In genomic region chr3:121532176-121532575, GRCm38 (mm10) we compare ENCODE assay signal across 8 mouse cellular contexts. TPM values are rescaled to one million over a fixed set of nuclear protein-coding genes. Genes with fewer than 3 reads are reported as not detected.
DNase-seq lines count a peak whose midpoint lies in the region; ATAC-seq and TF ChIP-seq lines count a peak whose summit lies in the region.

Gene Slc44a3, minus strand, starts transcription at chr3:121532404.

- H3K27me3 ChIP-seq in hindbrain, embryonic 11.5 days (ENCODE audit: control insufficient read depth, insufficient read depth, low read length): peaks cover 11% of the 10 kb centered on the region
- H3K27me3 ChIP-seq in limb, embryonic 13.5 days: peaks cover 42% of the 10 kb centered on the region
- peaks cover 38% of the 10 kb centered on the region for H3K27me3 ChIP-seq in midbrain, embryonic 12.5 days

- no peak for TF ChIP-seq POLR2A in brain, embryonic 14.5 days (IDR thresholded peaks at IDR 0.05; ENCODE audit: borderline replicate concordance, extremely low read depth, insufficient read depth, insufficient read length, poor library complexity, severe bottlenecking)

- H3K9me3 ChIP-seq in hindbrain, embryonic 11.5 days (ENCODE audit: control insufficient read depth, low read length): no peaks in the 10 kb centered on the region
- H3K9me3 ChIP-seq in limb, embryonic 13.5 days: no peaks in the 10 kb centered on the region
- H3K9me3 ChIP-seq in midbrain, embryonic 12.5 days: no peaks in the 10 kb centered on the region

- H3K4me2 ChIP-seq in hindbrain, embryonic 11.5 days (replicated peaks; ENCODE audit: low read depth, low read length): peak within 1 kb of the TSS; percentile 40
- peak within 1 kb of the TSS; percentile 59 for H3K4me2 ChIP-seq in limb, embryonic 13.5 days (replicated peaks)
- peak within 1 kb of the TSS; percentile 52 for H3K4me2 ChIP-seq in midbrain, embryonic 12.5 days (replicated peaks)

- TF ChIP-seq CTCF in brain, embryonic 14.5 days (IDR thresholded peaks at IDR 0.05; ENCODE audit: borderline replicate concordance, extremely low read depth, insufficient read depth, insufficient read length): 0 out of 2 replicates have a peak, but pooled peaks have one; percentile 10

- peak; percentile 50 for ATAC-seq in hindbrain, embryonic 11.5 days (ENCODE audit: low FRiP score)
- ATAC-seq in limb, embryonic 13.5 days (ENCODE audit: low FRiP score, low read depth): 0 out of 2 replicates have a peak, but pooled peaks have one; percentile 45
- peak; percentile 48; the same call in 1 of the 2 replicates for ATAC-seq in midbrain, embryonic 12.5 days (ENCODE audit: low FRiP score, low read depth)
- no peak for ATAC-seq in monocyte, adult 5-6 weeks (replicated peaks; ENCODE audit: insufficient number of reproducible peaks, low FRiP score, low TSS enrichment, poor library complexity, severe bottlenecking)

- peak; percentile 14 to 49 for DNase-seq in cerebellum, postnatal 25 days
- no peak for DNase-seq in cerebellum, adult 8-10 months
- DNase-seq in brain, embryonic 14.5 days (ENCODE audit: low read depth): peak; percentile 35
- DNase-seq in hindbrain, embryonic 11.5 days (ENCODE audit: low spot score): peak; percentile 31
- DNase-seq in thymus, postnatal 36 days: peak; percentile 20 to 35

- 0 out of 2 replicates have a peak within 1 kb of the TSS, but pooled peaks have one; percentile 11 for H3K9ac ChIP-seq in hindbrain, embryonic 11.5 days (ENCODE audit: low read depth, low read length)
- H3K9ac ChIP-seq in limb, embryonic 13.5 days: no peak within 1 kb of the TSS
- H3K9ac ChIP-seq in midbrain, embryonic 12.5 days (replicated peaks): peak within 1 kb of the TSS; percentile 37

- peak within 1 kb of the TSS; percentile 16; the same call in 1 of the 2 replicates for H3K4me3 ChIP-seq in hindbrain, embryonic 11.5 days (ENCODE audit: low read depth, low read length)
- H3K4me3 ChIP-seq in limb, embryonic 13.5 days: peak within 1 kb of the TSS; percentile 33
- peak within 1 kb of the TSS; percentile 32 for H3K4me3 ChIP-seq in midbrain, embryonic 12.5 days

- H3K27ac ChIP-seq in hindbrain, embryonic 11.5 days (ENCODE audit: low read depth, low read length): no peak within 1 kb of the TSS
- no peak within 1 kb of the TSS for H3K27ac ChIP-seq in limb, embryonic 13.5 days
- H3K27ac ChIP-seq in midbrain, embryonic 12.5 days (replicated peaks): no peak within 1 kb of the TSS

- no peaks in the 10 kb centered on the region for H3K36me3 ChIP-seq in hindbrain, embryonic 11.5 days (ENCODE audit: control insufficient read depth, insufficient read depth, low read length)
- H3K36me3 ChIP-seq in limb, embryonic 13.5 days: no peaks in the 10 kb centered on the region
- no peaks in the 10 kb centered on the region for H3K36me3 ChIP-seq in midbrain, embryonic 12.5 days

- 1% methylated on average over 24 of the region's 24 CpGs for WGBS in hindbrain, embryonic 11.5 days
- 2% methylated on average over 24 of the region's 24 CpGs for WGBS in limb, embryonic 13.5 days
- WGBS in midbrain, embryonic 12.5 days: 2% methylated on average over 24 of the region's 24 CpGs

- H3K4me1 ChIP-seq in hindbrain, embryonic 11.5 days (replicated peaks; ENCODE audit: control insufficient read depth, insufficient read depth, low read length): peaks cover 4% of the 10 kb centered on the region; the same call in 1 of the 2 replicates
- H3K4me1 ChIP-seq in limb, embryonic 13.5 days: peaks cover 33% of the 10 kb centered on the region
- H3K4me1 ChIP-seq in midbrain, embryonic 12.5 days: peaks cover 17% of the 10 kb centered on the region

RNA-seq across cellular contexts. Expression of gene Slc44a3, which starts in this region (rescaled TPM):
- 0.19 and 0.29 TPM in 2 replicates for polyA plus RNA-seq in brain, embryonic 14.5 days (2012; rRNA removed)
- 0.86 and 1.6 TPM in 2 replicates for polyA plus RNA-seq in hindbrain, embryonic 11.5 days (2014; fragmentation: Nextera tagmentation; extraction: Ambion mirVana)
- 0.92 and 2.0 TPM in 2 replicates for polyA plus RNA-seq in limb, embryonic 13.5 days (2015; fragmentation: Nextera tagmentation; extraction: Ambion mirVana)
- polyA plus RNA-seq in midbrain, embryonic 12.5 days (2016; fragmentation: Nextera tagmentation; extraction: Ambion mirVana): 0.27 and 1.0 TPM in 2 replicates
- not detected in 3 replicates for total RNA-seq in monocyte, adult 5-6 weeks (2017)

Comparison
In these comparisons a context has a peak if more than half of its experiments do, and no peak if none do; other contexts are left out.
1. Peak in DNase-seq in brain, embryonic 14.5 days; RNA of the gene not detected or under 1 TPM.